Mouse (Mus musculus) lung, adult 2 months (tissue): ENCODE measurements around the gene Fam19a1. TPM values are rescaled to one million over a fixed set of nuclear protein-coding genes. Genes with fewer than 3 reads are reported as not detected.

Source experiments
- DNase-seq: peaks from one replicate; pipeline ENCODE4 v3.0.0; 2022
- H3K4me1 ChIP-seq: fragments of 200-500 bp; 2 replicates; pipeline ENCODE4 v1.6.1; 2011; ENCODE audit warnings: low read length; ENCODE audit not compliant: control insufficient read depth, insufficient read depth
- H3K4me3 ChIP-seq: fragments of 200-500 bp; replicated peaks from 2 replicates; pipeline ENCODE3; 2011; ENCODE audit warnings: low read depth, mild to moderate bottlenecking, control low read depth, low read length; ENCODE audit errors: extremely low read depth
- CTCF ChIP-seq: fragments of 200-500 bp; IDR thresholded peaks from 2 replicates; pipeline ENCODE4 v1.5.1; 2011; ENCODE audit warnings: mild to moderate bottlenecking, low read length, control low read depth; ENCODE audit not compliant: insufficient read depth
- POLR2A ChIP-seq: fragments of 200-500 bp; IDR thresholded peaks from 2 replicates; pipeline ENCODE4 v1.6.1; 2011; ENCODE audit warnings: low read depth, mild to moderate bottlenecking, control low read depth, low read length, borderline replicate concordance; ENCODE audit errors: extremely low read depth
- WGBS: fragments of 180-500 bp; shearing (Covaris S2); methylation state at CpG from one replicate; pipeline ENCODE4 v1.1.7; 2018; 5-methylcytosine and 5-hydroxymethylcytosine counted together
- polyA plus RNA-seq: library from polyadenylated mRNA; depleted of rRNA; stranded (reverse); fragments of >200 nt; gene quantifications from 2 replicates; pipeline ENCODE4 v1.2.3, GENCODE M21; 2012

Gene Fam19a1
- polyA plus RNA-seq, 1 experiment, result 0.72 TPM

- WGBS, result 64% methylated on average over 4 of the region's 4 CpGs
- TF ChIP-seq CTCF (no peak), POLR2A (no peak)
- Histone ChIP-seq H3K4me1 (no peaks in the 10 kb centered on the region), H3K4me3 (no peak overlapping the region)
- DNase-seq, result no peak
Observed at GRCm38 (mm10) chr6:96286276-96286675, 173.3 kb downstream of the Fam19a1 start.

DNA sequence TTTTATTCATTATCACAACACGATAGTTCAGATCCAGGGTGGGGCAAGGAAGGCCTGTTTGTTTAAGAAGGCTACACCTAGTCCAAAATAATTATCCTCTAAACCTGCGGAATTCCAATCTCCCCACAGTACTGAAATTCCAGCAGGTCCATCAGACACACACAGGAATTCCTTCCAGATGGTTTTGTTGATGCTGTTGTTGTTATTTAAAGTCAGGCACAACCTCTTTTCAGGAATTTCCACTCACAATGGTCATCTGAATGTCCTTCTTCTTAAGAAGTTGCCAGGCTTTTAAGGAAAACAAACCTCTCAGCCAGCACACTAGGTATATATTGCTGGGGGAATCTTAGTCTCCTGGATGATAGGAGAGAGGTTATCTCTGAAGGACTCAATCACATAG lies 174.4 kb downstream of the Fam19a1 start:
- no peak for TF ChIP-seq POLR2A
- no peak for TF ChIP-seq CTCF
- Histone ChIP-seq H3K4me1 (no peaks in the 10 kb centered on the region), H3K4me3 (no peak overlapping the region)
- 74% methylated on average over 2 of the region's 2 CpGs for WGBS
- DNase-seq, result no peak

DNA sequence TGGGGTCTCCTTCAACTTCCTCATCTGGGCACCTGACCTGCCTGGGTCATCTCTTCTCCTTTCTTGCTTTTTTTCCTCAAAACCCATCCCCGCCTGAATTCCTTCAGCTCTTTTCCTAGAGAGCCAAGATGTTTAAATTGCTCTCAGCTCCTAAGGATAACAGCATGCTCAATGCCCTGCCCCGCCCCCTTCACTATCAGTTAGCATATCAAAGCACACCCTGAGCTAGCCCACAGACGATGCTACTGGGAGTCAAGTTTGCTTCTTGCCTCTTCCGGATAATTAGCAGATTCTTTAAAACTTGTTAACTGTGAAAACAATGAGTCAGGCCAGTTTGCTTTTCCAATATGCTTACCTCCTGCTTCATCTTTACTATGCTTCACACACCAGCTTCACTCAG lies 176.7 kb downstream of the Fam19a1 start:
- TF ChIP-seq CTCF (no peak), POLR2A (no peak)
- no peaks in the 10 kb centered on the region for H3K4me1 ChIP-seq
- no peak overlapping the region for H3K4me3 ChIP-seq
- no peak for DNase-seq
- WGBS, result 42% methylated on average over 4 of the region's 4 CpGs

- no peaks in the 10 kb centered on the region for H3K4me1 ChIP-seq
- WGBS, result 79% methylated on average over 2 of the region's 2 CpGs
- no peak for DNase-seq
- TF ChIP-seq CTCF (no peak), POLR2A (no peak)
- no peak overlapping the region for H3K4me3 ChIP-seq
Observed at GRCm38 (mm10) chr6:96347491-96347890, 234.5 kb downstream of the Fam19a1 start.

DNA sequence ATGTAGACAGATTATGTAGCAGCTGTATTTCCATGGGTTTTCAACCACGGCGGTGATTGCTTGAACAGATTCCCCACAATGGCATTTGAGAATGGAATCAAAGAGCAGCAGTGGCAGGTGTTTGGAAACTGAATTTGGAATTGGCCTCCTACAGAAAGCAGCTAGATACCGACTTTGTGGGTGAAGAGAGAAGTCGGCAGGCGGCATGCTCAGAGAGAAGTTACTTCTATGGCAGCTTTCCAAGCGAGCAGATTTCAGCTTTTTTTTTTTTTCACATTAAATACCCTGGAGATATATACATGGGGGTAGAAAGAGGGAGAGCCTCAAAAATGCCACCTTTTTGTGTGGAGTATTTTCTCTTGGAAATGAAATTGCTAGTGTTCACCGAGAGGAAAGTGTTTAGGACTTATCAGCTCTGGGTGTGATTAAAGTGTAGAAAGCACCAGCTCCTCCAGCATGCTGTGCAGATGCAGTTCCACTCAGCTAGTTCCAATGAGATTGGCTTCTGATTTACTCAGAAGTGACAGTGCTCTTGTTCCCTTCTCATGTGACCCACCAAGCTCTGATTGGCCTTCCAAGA lies 236.6 kb downstream of the Fam19a1 start:
- no peak for DNase-seq
- TF ChIP-seq CTCF (no peak), POLR2A (no peak)
- no peaks in the 10 kb centered on the region for H3K4me1 ChIP-seq
- WGBS, result 81% methylated on average over 7 of the region's 7 CpGs
- H3K4me3 ChIP-seq, result no peak overlapping the region

GRCm38 (mm10) chr6:96369544-96369943 lies 256.6 kb downstream of the Fam19a1 start:
- no peaks in the 10 kb centered on the region for H3K4me1 ChIP-seq
- DNase-seq, result no peak
- no peak for TF ChIP-seq POLR2A
- TF ChIP-seq CTCF, result no peak
- H3K4me3 ChIP-seq, result no peak overlapping the region
- 82% methylated on average over 3 of the region's 3 CpGs for WGBS

DNA sequence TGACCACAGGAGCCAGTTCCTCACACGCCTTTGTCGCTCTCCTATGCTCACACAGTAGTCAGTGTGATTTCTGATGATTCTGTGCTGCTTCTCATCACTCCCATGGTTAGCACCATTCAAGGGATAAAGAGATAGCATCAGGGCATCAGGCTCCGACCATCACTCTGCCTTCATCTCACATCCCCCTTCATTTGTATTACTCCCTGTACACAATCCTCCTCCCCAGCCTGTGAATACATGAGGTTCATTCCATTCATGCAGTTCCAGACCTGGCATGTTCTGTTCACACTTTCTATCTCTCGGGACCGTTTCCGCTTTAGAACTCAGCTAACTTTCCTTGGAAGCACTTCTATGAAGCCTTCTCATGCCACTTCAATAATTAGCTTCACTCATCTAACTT lies 259.9 kb downstream of the Fam19a1 start:
- DNase-seq, result no peak
- WGBS, result 86% methylated on average over 6 of the region's 6 CpGs
- Histone ChIP-seq H3K4me3 (no peak overlapping the region), H3K4me1 (no peaks in the 10 kb centered on the region)
- TF ChIP-seq CTCF, result no peak
- no peak for TF ChIP-seq POLR2A

- 80% methylated on average over 2 of the region's 2 CpGs for WGBS
- no peak for TF ChIP-seq POLR2A
- no peak for TF ChIP-seq CTCF
- DNase-seq, result no peak
- H3K4me3 ChIP-seq, result no peak overlapping the region
- no peaks in the 10 kb centered on the region for H3K4me1 ChIP-seq
Observed at GRCm38 (mm10) chr6:96373274-96373673, 260.3 kb downstream of the Fam19a1 start.

- no peaks in the 10 kb centered on the region for H3K4me1 ChIP-seq
- WGBS, result 78% methylated on average over 3 of the region's 3 CpGs
- no peak for TF ChIP-seq POLR2A
- no peak for TF ChIP-seq CTCF
Observed at GRCm38 (mm10) chr6:96376773-96377172, 263.8 kb downstream of the Fam19a1 start.

DNA sequence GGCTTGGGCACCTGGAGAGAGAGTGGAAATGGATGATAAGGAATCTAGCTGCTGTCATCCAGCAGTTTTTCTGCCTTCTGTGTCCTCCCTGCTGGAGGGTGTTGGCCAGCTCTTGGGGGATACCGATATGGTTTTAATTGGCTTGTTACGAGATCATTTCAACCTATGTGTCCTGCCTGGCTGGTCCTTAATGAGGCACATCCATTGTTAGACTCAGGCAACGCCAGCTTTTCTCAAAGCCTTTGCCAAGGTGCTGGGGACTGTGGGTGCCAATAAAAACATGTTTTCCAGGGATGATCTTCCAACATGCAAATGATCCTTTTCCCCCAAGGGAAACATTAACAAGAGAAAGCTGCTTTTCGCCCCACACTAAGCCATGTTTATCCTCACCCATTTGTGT lies 266.3 kb downstream of the Fam19a1 start:
- TF ChIP-seq CTCF (no peak), POLR2A (no peak)
- no peak for DNase-seq
- WGBS, result 63% methylated on average over 4 of the region's 4 CpGs
- Histone ChIP-seq H3K4me3 (no peak overlapping the region), H3K4me1 (no peaks in the 10 kb centered on the region)

More at GRCm38 (mm10) chr6:96376773-96377172, 263.8 kb downstream of the Fam19a1 start:
- no peak overlapping the region for H3K4me3 ChIP-seq
- no peak for DNase-seq
